Mouse (Mus musculus): ENCODE results near the gene Mug2. TPM values are rescaled to one million over a fixed set of nuclear protein-coding genes. Genes with fewer than 3 reads are reported as not detected.
"Not testable (repeated sequence)": the region's sequence is repeated elsewhere in the genome, so short reads cannot be mapped to it uniquely, and the experiment has no call there.

The Mug2 gene
- not detected for total RNA-seq (2021)
- long read RNA-seq, experiment 1, result 0 reads
- long read RNA-seq, experiment 2, result 0 reads

DNA sequence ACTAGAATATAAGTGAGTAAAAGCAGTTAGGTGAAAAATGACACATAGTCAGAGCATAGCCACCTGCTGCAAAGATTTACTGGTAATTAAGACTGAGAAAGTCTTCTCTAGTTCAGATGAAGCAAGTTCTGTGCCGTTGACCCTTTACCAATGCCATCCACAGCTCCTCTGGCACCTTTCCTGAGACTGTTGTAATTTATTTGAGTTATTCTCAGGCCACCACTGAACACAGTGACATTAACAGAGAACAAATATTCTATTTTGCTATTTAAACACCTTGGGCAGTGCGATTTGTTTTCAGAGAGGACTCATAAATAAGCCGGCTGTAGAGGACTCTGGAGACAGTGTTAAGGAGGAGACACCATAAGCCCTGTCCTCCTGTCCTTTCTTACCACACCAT is at the start of gene Mug2:
Gene Mug2 (plus strand): TSS at position 301 of the 400 bp plus-strand sequence.
- intact Hi-C loops (cut with DNase I); DNase-seq: not testable (repeated sequence)

DNA sequence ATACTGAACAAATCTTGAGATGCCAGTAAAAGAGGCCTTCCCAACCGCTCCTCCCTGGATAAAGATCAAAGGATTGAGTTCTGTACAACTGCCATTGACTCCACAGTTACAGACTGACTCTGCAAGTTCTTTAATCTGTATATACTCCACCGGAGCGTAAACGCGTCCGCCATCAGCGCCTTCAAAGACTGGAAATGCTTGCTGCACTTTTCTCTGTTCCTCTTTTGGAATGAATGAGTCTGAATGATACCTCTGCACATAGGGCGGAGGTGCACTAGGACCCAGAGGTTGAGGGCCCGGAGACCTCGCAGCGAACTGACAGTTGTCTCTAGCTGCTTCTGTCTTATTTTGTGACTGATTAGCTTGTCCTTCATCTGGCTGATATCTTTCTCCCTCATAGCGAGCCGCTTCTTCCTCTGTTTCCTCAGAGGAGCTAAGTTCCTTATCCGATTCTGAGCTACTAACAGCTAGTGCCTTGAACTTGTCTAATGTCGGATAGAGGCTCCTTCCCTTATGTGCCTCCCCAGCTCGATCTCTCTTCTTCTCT is 48.7 kb upstream of the Mug2 start:
- DNase-seq; intact Hi-C loops (cut with DNase I): not testable (repeated sequence)

DNA sequence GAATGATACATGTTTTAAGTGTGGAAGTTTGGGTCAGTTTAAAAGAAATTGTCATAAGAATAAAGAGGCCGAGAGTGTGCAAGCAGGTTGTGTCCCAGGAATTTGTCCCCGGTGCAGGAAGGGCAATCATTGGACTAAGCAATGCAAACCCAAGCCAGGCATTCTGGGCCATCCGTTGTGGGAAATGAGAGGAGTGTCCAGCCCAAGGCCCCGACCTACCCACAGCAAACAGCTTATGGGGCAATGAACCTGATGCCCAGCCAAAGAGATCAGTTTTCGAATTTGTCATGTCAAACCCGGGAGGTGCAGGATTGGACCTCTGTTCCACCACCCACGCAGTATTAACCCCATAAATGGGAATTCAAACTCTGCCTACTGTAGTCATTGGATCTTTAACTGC is 30.9 kb upstream of the Mug2 start:
- DNase-seq, result no peak
- intact Hi-C loops (cut with DNase I), result no loop called here

DNA sequence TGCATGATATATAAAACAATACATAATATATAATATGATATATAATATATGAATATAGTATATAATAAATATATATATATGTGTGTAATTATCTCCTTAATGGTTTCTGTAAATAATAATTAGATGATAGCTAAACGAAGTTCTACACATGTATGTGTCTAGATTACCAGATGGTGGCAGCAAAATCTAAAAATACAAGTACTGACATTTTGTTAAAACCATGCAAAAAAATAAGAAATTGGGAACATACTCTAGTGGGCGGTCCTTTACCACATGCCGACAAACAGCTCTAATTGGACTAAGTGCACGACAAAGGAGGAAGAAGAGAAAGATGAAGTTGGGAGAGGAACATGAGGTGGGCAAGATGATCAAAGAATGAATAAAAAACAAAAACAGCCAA is 94.3 kb downstream of the Mug2 start:
- DNase-seq, result no peak
- intact Hi-C loops (cut with DNase I), result no loop called here

DNA sequence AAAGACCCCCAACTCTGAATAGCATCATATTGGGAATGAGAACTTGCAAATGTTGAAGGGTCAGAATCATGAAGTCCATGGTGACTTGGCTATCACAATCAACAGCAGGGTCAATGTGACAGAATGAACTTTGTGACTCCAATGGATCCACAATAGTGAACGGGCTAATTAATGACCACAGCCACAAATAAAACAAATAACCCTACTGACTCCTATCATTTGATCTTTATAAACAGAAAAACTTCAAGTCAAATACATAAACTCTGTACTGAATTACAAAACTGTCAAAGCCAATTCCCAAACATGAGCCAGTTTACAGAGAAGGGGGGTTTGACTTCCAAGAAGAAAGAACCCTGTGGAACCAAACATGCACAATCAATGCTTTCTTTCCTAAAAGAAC is 95.1 kb downstream of the Mug2 start:
- DNase-seq, result no peak
- intact Hi-C loops (cut with DNase I), result no loop called here

DNA sequence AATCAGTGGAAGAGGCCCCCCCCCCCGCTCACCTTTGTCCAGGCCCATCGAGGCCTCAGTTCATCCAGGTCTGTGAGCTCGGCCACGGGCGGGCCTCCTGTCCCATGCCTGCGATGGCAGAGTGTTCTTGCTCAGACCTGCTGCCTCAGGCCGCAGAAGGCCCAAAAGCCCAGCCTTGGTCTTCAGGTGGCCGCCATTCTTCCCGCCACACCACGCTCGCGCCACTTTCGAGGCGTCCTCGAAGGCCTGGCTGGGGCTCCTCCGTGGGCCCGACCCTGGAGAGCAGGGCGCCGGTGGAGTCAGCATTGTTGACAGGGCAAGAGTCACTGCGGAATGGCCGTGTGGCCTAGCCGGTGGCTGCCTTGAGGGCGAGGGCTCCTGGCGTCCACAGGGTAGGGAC is 110.4 kb downstream of the Mug2 start:
- intact Hi-C loops (cut with DNase I), result no loop called here
- no peak for DNase-seq

DNA sequence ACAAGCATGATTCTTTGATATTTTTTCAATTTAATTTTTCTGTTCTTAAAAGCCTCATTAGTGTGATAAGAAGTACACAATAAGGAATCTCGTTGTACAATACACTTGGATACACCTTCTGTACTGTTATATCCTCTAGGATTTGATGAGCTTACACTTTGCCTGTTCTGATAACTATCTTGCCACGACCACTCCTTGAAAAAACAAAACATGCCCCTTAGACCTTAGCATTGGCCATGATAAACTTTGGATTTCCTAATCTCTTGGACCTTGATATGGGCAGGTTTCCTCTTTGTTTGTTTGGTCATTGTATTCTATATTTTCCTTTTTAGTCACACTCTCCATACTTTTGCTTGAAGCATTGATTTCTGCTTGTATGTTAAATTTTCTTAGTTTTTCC is 123.0 kb downstream of the Mug2 start:
- DNase-seq, result no peak
- intact Hi-C loops (cut with DNase I), result no loop called here

Other genes starting within 250 kb of the Mug2 start
- not detected for gene Mug1, start 168.2 kb upstream of the Mug2 start, total RNA-seq (2021)

Measured in heart, postnatal 14 days (tissue).